Mouse (Mus musculus): ENCODE data around the gene Cited4. TPM values are rescaled to one million over a fixed set of nuclear protein-coding genes. Genes with fewer than 3 reads are reported as not detected.

The Cited4 gene
- total RNA-seq, 2 experiments from 2014 or later: 1.7 to 7.0 TPM

DNA sequence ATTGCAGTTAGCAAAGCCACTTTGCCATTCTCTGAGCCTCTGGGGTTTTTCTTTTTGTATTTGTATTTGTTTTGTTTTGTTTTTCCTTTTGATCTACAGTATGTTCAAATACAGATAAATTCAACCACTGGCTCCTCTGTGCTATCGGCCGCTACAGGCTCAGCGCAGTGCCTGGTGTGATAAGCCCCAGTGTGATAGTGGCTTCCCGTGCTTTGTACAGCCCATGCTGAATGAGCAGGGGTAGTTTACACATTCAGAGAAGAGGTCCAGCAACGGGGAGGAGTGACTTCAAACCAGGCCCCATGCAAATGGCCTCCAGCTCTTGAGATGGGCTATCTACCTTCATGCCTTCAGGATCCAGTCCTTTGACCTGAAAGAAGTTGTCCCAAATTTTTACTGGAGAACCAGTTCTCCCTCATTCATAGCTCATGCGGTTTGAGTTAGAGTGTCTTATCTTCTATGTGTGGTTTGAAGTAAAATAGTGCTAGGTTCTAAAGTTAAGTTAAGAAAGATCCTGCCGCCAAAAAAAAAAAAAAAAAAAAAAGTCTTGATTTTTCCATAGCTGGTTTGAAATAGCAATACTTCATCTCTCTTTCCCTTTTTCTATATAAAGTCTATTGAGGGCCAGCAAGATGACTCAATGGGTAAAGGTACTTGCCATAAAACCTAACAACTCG is 8.5 kb downstream of the Cited4 start:
- peak; percentile 89 for ATAC-seq (replicated peaks; ENCODE audit: low FRiP score, poor library complexity, severe bottlenecking)

DNA sequence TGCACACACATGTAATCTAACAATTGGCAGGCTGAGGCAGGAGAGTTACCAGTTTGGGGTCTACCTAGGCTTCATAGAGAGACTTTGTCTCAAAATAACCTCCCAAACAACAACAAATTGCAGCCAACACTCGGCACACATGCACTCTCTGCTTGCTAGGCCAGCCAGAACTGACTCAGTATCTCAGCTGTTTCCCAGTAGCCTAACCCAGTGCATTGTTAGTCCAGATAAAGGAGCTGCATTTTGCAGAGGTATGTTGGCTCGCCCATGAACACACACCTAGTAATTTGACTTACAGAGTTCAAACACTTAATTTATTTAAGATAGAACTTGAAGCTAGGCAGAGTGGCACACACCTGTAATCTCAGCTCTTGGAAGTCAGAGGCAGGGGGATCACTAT is 9.3 kb downstream of the Cited4 start:
- ATAC-seq (replicated peaks; ENCODE audit: low FRiP score, poor library complexity, severe bottlenecking): no peak

DNA sequence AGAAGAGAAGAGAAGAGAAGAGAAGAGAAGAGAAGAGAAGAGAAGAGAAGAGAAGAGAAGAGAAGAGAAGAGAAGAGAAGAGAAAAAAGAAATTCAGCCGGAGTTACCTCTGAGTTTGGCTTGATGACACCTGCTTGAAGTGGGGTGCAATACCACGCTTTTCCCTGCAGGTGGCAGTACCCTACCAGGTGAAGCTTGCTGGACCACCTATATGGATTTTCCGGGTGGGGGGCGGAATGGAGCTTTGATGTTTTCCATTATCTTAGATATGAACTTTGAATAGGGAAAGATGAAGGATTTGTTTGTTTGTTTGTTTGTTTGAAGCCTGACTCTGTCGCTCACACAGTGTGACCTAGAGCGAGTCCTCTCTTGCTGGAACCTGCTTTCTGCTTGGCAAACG is 14.6 kb downstream of the Cited4 start:
- peak; percentile 67 for ATAC-seq (replicated peaks; ENCODE audit: low FRiP score, poor library complexity, severe bottlenecking)

DNA sequence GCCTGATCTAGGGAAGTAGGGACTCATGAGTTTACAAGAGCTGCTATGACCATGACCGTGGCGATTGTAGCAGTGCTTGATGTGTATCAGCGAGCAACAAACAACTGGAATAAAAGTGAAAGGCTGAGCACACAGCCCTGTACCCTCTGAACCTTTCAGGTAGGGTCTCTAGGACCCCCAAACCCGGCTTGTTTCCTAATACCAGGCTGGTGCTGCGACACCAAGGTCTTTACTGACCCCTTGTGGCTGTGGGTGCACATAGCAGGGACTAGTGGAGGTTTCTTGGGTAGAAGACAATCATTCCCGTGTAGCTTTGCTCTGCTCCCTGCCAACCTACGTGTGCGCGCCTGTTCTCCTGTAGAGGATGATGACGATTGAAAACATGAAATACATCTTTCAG is 15.8 kb downstream of the Cited4 start:
- ATAC-seq (replicated peaks; ENCODE audit: low FRiP score, poor library complexity, severe bottlenecking): peak; percentile 81

GRCm38 (mm10) chr4:120683278-120683997 is 17.1 kb downstream of the Cited4 start:
- ATAC-seq (replicated peaks; ENCODE audit: low FRiP score, poor library complexity, severe bottlenecking): no peak

DNA sequence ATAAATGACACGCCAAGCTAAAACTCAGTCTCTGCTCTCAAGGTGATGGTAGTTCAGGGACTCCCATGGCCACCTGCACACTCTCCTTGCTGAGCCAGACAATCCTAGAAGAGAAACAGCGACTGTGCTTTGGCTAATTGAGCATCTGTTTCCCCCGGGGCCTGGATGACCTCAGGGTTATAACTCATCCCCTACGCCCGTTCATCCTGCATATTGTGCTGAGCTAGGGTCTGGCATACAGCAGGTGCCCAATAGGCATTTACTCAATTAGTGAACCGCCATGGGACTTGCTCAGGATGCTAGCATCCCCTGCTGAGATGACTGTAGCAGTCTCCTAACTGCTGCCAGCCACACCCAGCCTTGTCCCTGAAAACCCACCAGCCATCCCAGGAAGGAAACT is 20.9 kb downstream of the Cited4 start:
- ATAC-seq (replicated peaks; ENCODE audit: low FRiP score, poor library complexity, severe bottlenecking): no peak

DNA sequence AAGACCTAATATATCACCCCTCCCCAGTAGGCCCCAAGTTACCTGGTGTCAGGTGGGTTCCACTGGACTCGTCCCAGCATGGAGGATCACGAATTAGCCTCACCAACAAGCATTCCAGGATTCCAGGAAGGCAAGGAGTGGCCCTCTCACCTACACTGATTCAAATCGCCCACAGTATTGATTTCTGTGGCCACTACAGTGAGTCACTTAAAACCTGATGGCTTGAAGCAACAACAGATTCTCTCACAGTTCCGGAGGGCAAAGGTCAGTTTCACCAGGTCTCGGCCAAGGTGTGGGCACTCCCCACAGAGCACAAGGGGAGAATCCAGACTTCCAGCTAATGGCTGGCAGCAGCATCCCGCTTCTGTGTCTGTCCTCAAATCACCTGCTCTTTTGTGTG is 22.9 kb downstream of the Cited4 start:
- ATAC-seq (replicated peaks; ENCODE audit: low FRiP score, poor library complexity, severe bottlenecking): no peak

DNA sequence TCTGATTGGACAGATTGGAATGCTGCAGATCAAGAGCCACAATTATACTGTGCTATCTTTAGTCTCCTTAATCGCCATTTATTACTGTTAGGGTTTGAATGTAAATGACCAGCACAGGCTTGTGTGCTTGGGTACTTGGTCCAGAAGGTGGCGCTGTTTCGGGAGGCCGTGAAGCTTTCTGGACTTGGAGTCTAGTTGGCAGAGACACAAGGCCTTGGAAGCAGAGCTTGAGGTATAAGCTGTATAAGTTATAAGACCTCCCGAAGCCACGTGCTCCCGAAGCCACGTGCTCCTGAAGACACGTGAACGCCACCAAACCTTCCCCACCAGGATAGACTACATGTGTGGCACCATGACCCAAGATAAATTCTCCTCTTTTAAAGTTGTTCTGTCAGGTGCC is 26.3 kb downstream of the Cited4 start:
- ATAC-seq (replicated peaks; ENCODE audit: low FRiP score, poor library complexity, severe bottlenecking): no peak

DNA sequence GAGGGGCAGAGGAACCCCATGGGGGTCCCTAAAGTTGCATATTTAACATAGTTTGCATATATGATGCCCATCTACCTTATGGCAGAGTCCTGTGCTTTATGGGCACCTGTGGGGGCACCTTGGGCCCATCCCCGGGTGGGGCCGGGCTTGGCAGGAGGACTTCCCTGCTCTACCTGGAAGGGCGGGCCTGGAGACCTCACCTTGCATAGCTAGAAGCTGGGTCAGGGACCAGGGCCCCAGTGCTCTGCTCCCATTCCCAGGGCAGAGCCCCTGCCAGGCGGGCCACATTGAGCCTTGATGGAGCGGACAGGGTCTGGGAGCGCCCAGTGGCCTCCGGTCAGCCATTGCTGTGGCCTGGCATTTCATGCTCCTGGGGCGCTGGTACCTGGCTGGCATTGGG is 31.0 kb downstream of the Cited4 start:
- no peak for ATAC-seq (replicated peaks; ENCODE audit: low FRiP score, poor library complexity, severe bottlenecking)

GRCm38 (mm10) chr4:120697799-120698484 is 31.6 kb downstream of the Cited4 start:
- ATAC-seq (replicated peaks; ENCODE audit: low FRiP score, poor library complexity, severe bottlenecking): no peak

DNA sequence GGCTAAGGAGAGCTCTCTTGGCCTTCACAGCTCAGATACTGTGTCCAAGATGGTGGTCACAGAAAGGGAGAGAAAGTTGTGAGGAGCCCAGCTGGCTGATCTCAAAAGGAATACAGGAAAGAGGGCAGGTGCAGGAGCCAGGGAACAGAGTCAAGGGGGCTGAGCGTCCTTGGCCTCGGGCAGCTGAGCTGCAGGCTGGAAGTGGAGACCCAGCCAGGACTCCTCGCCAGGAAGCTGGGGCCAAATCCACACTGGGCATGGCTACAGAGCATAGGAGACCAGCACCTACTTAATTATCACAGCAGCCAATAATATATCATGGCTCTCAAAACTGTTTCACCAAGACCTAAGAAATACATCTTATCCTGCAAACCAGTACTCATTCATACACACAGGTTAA is 34.8 kb downstream of the Cited4 start:
- no peak for ATAC-seq (replicated peaks; ENCODE audit: low FRiP score, poor library complexity, severe bottlenecking)

GRCm38 (mm10) chr4:120702056-120702455 is 35.7 kb downstream of the Cited4 start:
- ATAC-seq (replicated peaks; ENCODE audit: low FRiP score, poor library complexity, severe bottlenecking): no peak

GRCm38 (mm10) chr4:120702511-120702910 is 36.1 kb downstream of the Cited4 start:
- no peak for ATAC-seq (replicated peaks; ENCODE audit: low FRiP score, poor library complexity, severe bottlenecking)

- ATAC-seq (replicated peaks; ENCODE audit: low FRiP score, poor library complexity, severe bottlenecking): no peak
These were observed 45.9 kb downstream of the Cited4 start for GRCm38 (mm10) chr4:120712236-120712635.

GRCm38 (mm10) chr4:120713021-120713420 is 46.6 kb downstream of the Cited4 start:
- no peak for ATAC-seq (replicated peaks; ENCODE audit: low FRiP score, poor library complexity, severe bottlenecking)

DNA sequence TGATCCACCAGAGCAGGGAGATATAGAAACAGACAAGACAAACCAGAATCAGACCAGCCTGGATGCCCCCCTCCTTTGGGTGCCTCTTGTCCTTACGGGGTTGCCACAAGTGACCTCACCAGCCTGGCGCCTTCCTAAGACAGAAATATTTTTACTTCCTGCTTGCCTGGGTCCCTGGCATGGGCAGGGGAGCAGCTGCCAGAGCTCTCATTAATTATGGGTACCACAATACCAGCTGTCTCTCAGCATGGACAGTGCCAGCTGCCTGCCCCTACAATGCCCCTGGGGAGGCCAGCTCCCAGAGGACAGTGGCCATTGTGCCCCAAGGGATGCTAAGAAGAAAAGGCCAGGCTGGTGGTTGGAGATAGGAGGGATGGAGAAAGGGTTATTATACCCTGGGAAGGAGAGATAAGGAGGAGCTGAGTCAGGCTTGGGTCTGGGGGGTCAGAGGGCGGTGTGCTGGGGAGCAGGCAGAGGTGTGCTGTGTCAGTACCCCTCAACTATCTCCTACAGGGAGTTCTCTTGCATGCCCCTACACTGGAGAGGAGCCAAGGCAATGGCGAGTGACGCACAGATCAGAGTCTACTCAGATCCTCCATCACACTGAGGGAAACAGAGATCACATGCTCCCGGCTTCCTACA is 47.6 kb downstream of the Cited4 start:
- no peak for ATAC-seq (replicated peaks; ENCODE audit: low FRiP score, poor library complexity, severe bottlenecking)

- peak; percentile 45; the same call in 1 of the 2 replicates for ATAC-seq (replicated peaks; ENCODE audit: low FRiP score, poor library complexity, severe bottlenecking)
These were observed 49.8 kb downstream of the Cited4 start for GRCm38 (mm10) chr4:120716141-120716571.

DNA sequence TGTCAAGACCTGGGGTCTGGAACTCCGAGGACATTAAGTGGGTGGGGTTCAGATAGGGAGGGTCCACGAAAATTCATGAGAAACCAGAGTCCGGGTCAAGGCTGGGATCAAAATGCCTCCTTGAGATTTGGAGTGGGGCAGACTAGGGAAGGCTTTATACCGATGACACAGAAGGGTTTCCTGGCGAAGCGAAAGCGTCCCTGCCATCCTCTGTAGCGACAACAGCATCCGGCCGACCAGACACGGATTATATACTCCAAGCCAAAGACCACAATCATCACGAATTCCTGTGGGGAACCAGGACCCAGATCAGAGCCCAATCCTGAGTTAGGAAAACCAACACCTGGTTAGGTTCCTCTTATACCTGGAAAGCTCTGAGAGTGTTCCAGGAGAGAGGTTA is 50.4 kb downstream of the Cited4 start:
- ATAC-seq (replicated peaks; ENCODE audit: low FRiP score, poor library complexity, severe bottlenecking): no peak
